Mouse (Mus musculus) kidney, adult 11 months (tissue): Measurements from ENCODE around the gene 1600014C23Rik.

Source experiments
- DNase-seq: peaks from one replicate; pipeline ENCODE4 v3.0.0; 2022

1600014C23Rik gene

GRCm38 (mm10) chr17:45733735-45734301 is at the start of gene 1600014C23Rik:
Gene 1600014C23Rik, minus strand, starts transcription at chr17:45733844.
- DNase-seq = peak; percentile 74

GRCm38 (mm10) chr17:45778446-45778845 is 44.8 kb upstream of the 1600014C23Rik start:
- no peak for DNase-seq

GRCm38 (mm10) chr17:45777431-45777830 is 43.8 kb upstream of the 1600014C23Rik start:
- DNase-seq = no peak

GRCm38 (mm10) chr17:45776185-45776584 is 42.5 kb upstream of the 1600014C23Rik start:
- no peak for DNase-seq

- DNase-seq = no peak
These were observed 41.8 kb upstream of the 1600014C23Rik start for GRCm38 (mm10) chr17:45775468-45775867.

GRCm38 (mm10) chr17:45772566-45772965 is 38.9 kb upstream of the 1600014C23Rik start:
- DNase-seq = no peak

GRCm38 (mm10) chr17:45772096-45772495 is 38.5 kb upstream of the 1600014C23Rik start:
- no peak for DNase-seq

GRCm38 (mm10) chr17:45770441-45770840 is 36.8 kb upstream of the 1600014C23Rik start:
- no peak for DNase-seq

- no peak for DNase-seq
These were observed 36.2 kb upstream of the 1600014C23Rik start for GRCm38 (mm10) chr17:45769821-45770220.

- DNase-seq = no peak
These were observed 34.0 kb upstream of the 1600014C23Rik start for GRCm38 (mm10) chr17:45767536-45768146.

GRCm38 (mm10) chr17:45766735-45767535 is 33.3 kb upstream of the 1600014C23Rik start:
- DNase-seq = peak; percentile 90

GRCm38 (mm10) chr17:45765914-45766313 is 32.3 kb upstream of the 1600014C23Rik start:
- no peak for DNase-seq

GRCm38 (mm10) chr17:45763188-45763587 is 29.5 kb upstream of the 1600014C23Rik start:
- DNase-seq = no peak

GRCm38 (mm10) chr17:45761902-45762301 is 28.3 kb upstream of the 1600014C23Rik start:
- DNase-seq = no peak

- no peak for DNase-seq
These were observed 27.5 kb upstream of the 1600014C23Rik start for GRCm38 (mm10) chr17:45760965-45761645.

- DNase-seq = no peak
These were observed 26.1 kb upstream of the 1600014C23Rik start for GRCm38 (mm10) chr17:45759751-45760150.

GRCm38 (mm10) chr17:45758808-45759207 is 25.2 kb upstream of the 1600014C23Rik start:
- DNase-seq = no peak

GRCm38 (mm10) chr17:45757932-45758331 is 24.3 kb upstream of the 1600014C23Rik start:
- no peak for DNase-seq

- no peak for DNase-seq
These were observed 23.2 kb upstream of the 1600014C23Rik start for GRCm38 (mm10) chr17:45756831-45757230.

- no peak for DNase-seq
These were observed 22.7 kb upstream of the 1600014C23Rik start for GRCm38 (mm10) chr17:45756391-45756790.

- no peak for DNase-seq
These were observed 20.7 kb upstream of the 1600014C23Rik start for GRCm38 (mm10) chr17:45754186-45754862.

- no peak for DNase-seq
These were observed 19.0 kb upstream of the 1600014C23Rik start for GRCm38 (mm10) chr17:45752678-45753077.

- no peak for DNase-seq
These were observed 18.4 kb upstream of the 1600014C23Rik start for GRCm38 (mm10) chr17:45752053-45752452.
